Mouse (Mus musculus) ES-E14 (cell line): ENCODE data around the gene Isl1. TPM values are rescaled to one million over a fixed set of nuclear protein-coding genes. Genes with fewer than 3 reads are reported as not detected.

Source experiments
- DNase-seq: peaks from one replicate; pipeline ENCODE4 v3.0.0-alpha.2; 2013; ENCODE audit warnings: low read depth, low spot score
- H3K27ac ChIP-seq: 2 replicates; pipeline ENCODE4 v1.5.1; 2012; ENCODE audit warnings: low read depth, mild to moderate bottlenecking, low read length, moderate library complexity, mixed read lengths; ENCODE audit not compliant: poor library complexity, insufficient read depth, severe bottlenecking
- H3K36me3 ChIP-seq: 2 replicates; pipeline ENCODE4 v1.6.1; 2012; ENCODE audit warnings: mild to moderate bottlenecking, low read length, moderate library complexity, mixed read lengths; ENCODE audit not compliant: control insufficient read depth, poor library complexity, insufficient read depth, severe bottlenecking
- H3K4me1 ChIP-seq, 2 experiments: fragments of 150-350 bp in 1 of 2; sonication (generic) in 1 of 2; 2 replicates each; pipeline ENCODE4 v1.6.1; 2012; ENCODE audit warnings: low read length in 2 of 2, mild to moderate bottlenecking in 1 of 2, mixed read lengths in 1 of 2; ENCODE audit not compliant: control insufficient read depth in 2 of 2, insufficient read depth in 2 of 2, poor library complexity in 1 of 2
- H3K4me3 ChIP-seq, 2 experiments: fragments of 150-350 bp in 1 of 2; sonication (generic) in 1 of 2; 2 replicates each; pipeline ENCODE4 v1.5.1; 2012; ENCODE audit warnings: low read length in 2 of 2, low read depth in 1 of 2, mild to moderate bottlenecking in 1 of 2, mixed read lengths in 1 of 2; ENCODE audit not compliant: insufficient read depth in 1 of 2, poor library complexity in 1 of 2, severe bottlenecking in 1 of 2
- H3K9ac ChIP-seq: 2 replicates; pipeline ENCODE4 v1.6.1; 2012; ENCODE audit warnings: low read depth, mild to moderate bottlenecking, low read length, mixed read lengths; ENCODE audit not compliant: poor library complexity, insufficient read depth, severe bottlenecking
- H3K9me3 ChIP-seq: fragments of 150-350 bp; sonication (generic); 2 replicates; pipeline ENCODE4 v1.6.1; 2012; ENCODE audit warnings: low read depth, mild to moderate bottlenecking, low read length; ENCODE audit not compliant: control insufficient read depth, insufficient read depth
- CHD2 ChIP-seq: IDR thresholded peaks from 2 replicates; pipeline ENCODE4 v1.6.1; 2014; ENCODE audit warnings: mild to moderate bottlenecking, low read depth, low read length, inconsistent platforms
- HCFC1 ChIP-seq: IDR thresholded peaks from 2 replicates; pipeline ENCODE4 v1.6.1; 2012; ENCODE audit warnings: low read length, inconsistent platforms, borderline replicate concordance; ENCODE audit not compliant: insufficient read depth
- MAFK ChIP-seq: IDR thresholded peaks from 2 replicates; pipeline ENCODE4 v1.6.1; 2014; ENCODE audit warnings: mild to moderate bottlenecking, low read depth, low read length, inconsistent platforms; ENCODE audit not compliant: insufficient read depth
- ZC3H11A ChIP-seq: IDR thresholded peaks from 2 replicates; pipeline ENCODE4 v1.6.1; 2012; ENCODE audit warnings: low read depth, mild to moderate bottlenecking, inconsistent platforms, low read length, borderline replicate concordance
- ZNF384 ChIP-seq: IDR thresholded peaks from 2 replicates; pipeline ENCODE4 v1.6.1; 2012; ENCODE audit warnings: low read depth, low read length, inconsistent platforms
- in situ Hi-C, 2 experiments: fragments of 600-800 bp; cut with MboI; formaldehyde crosslinking; loops; one replicate each; pipeline ENCODE4 v1.15.1; 2025; ENCODE audit warnings: low sequenced_read_pairs in 2 of 2, inconsistent platforms in 1 of 2; ENCODE audit not compliant: unreplicated experiment in 2 of 2
- total RNA-seq: library from RNA; depleted of rRNA; stranded (reverse); fragments of 300-350 nt; gene quantifications from 2 replicates; pipeline ENCODE4 v1.2.3, GENCODE M21; 2012

Gene Isl1
- total RNA-seq, 1 experiment: 1.5 TPM

GRCm38 (mm10) chr13:116298001-116298400, 11.5 kb downstream of the Isl1 start:
- Histone ChIP-seq H3K36me3 (no peaks in the 10 kb centered on the region), H3K4me3 (0 out of 4 replicates have a peak overlapping the region, but pooled peaks of 1 of the 2 experiments have one; percentile 4), H3K27ac (no peak overlapping the region), H3K9me3 (no peaks in the 10 kb centered on the region), H3K4me1 (peaks cover 0 to 3% of the 10 kb centered on the region in 2 experiments; a peak in 1 of 4 replicates), H3K9ac (no peak overlapping the region)
- no peak for DNase-seq
- in situ Hi-C loops: no loop called here
- TF ChIP-seq ZNF384: no peak
- TF ChIP-seq MAFK: no peak
- no peak for TF ChIP-seq HCFC1
- TF ChIP-seq ZC3H11A: no peak

GRCm38 (mm10) chr13:116297048-116297811, 12.3 kb downstream of the Isl1 start:
- no peak for TF ChIP-seq HCFC1
- no peak for TF ChIP-seq ZC3H11A
- no peak for TF ChIP-seq CHD2
- 0 out of 2 replicates have a peak, but pooled peaks have one; percentile 53 for TF ChIP-seq MAFK
- TF ChIP-seq ZNF384: no peak
- H3K4me1 ChIP-seq: peaks cover 0 to 3% of the 10 kb centered on the region in 2 experiments; a peak in 1 of 4 replicates
- DNase-seq: no peak
- no peak overlapping the region for H3K9ac ChIP-seq
- peak overlapping the region; percentile 23 to 32; a peak in 2 of 4 replicates for H3K4me3 ChIP-seq
- in situ Hi-C loops: no loop called here
- no peaks in the 10 kb centered on the region for H3K9me3 ChIP-seq
- H3K27ac ChIP-seq: no peak overlapping the region
- H3K36me3 ChIP-seq: no peaks in the 10 kb centered on the region

GRCm38 (mm10) chr13:116295401-116295800, 14.1 kb downstream of the Isl1 start:
- Histone ChIP-seq H3K27ac (no peak overlapping the region), H3K9ac (no peak overlapping the region), H3K4me3 (no peak overlapping the region), H3K4me1 (peaks cover 0 to 3% of the 10 kb centered on the region in 2 experiments; a peak in 1 of 4 replicates), H3K9me3 (no peaks in the 10 kb centered on the region), H3K36me3 (no peaks in the 10 kb centered on the region)
- in situ Hi-C loops: no loop called here
- no peak for DNase-seq
- no peak for TF ChIP-seq ZNF384
- no peak for TF ChIP-seq CHD2
- TF ChIP-seq ZC3H11A: no peak
- no peak for TF ChIP-seq HCFC1
- no peak for TF ChIP-seq MAFK

GRCm38 (mm10) chr13:116294734-116295133, 14.8 kb downstream of the Isl1 start:
- no peak overlapping the region for H3K4me3 ChIP-seq
- peaks cover 0 to 3% of the 10 kb centered on the region in 2 experiments; a peak in 1 of 4 replicates for H3K4me1 ChIP-seq
- no peaks in the 10 kb centered on the region for H3K9me3 ChIP-seq
- DNase-seq: no peak
- no peak overlapping the region for H3K9ac ChIP-seq
- TF ChIP-seq MAFK: no peak
- TF ChIP-seq CHD2: no peak
- no peak for TF ChIP-seq ZNF384
- TF ChIP-seq HCFC1: no peak
- TF ChIP-seq ZC3H11A: no peak
- in situ Hi-C loops: no loop called here
- no peaks in the 10 kb centered on the region for H3K36me3 ChIP-seq
- H3K27ac ChIP-seq: no peak overlapping the region
